Mouse (Mus musculus) midbrain, postnatal 0 days (tissue): ENCODE data around the gene Wwox. TPM values are rescaled to one million over a fixed set of nuclear protein-coding genes. Genes with fewer than 3 reads are reported as not detected.
A peak's percentile ranks its signal among the peaks of the same experiment; 100 is the strongest.

Source experiments
- ATAC-seq: fragments of 200-750 bp; cut with Nextera tagmentation; 2 replicates; pipeline ENCODE4 v1.8.0; 2017; ENCODE audit warnings: moderate number of reproducible peaks, mild to moderate bottlenecking, moderate TSS enrichment, moderate library complexity; ENCODE audit not compliant: low FRiP score
- DNase-seq: peaks from one replicate; pipeline ENCODE4 v3.0.0-alpha.2; 2015; ENCODE audit warnings: low spot score
- H3K27ac ChIP-seq: fragments of 300-500 bp; sonication (generic); 2 replicates; pipeline ENCODE4 v1.5.1; 2014; ENCODE audit warnings: low read depth, mild to moderate bottlenecking, low read length, mixed read lengths
- H3K27me3 ChIP-seq: fragments of 300-500 bp; sonication (generic); 2 replicates; pipeline ENCODE4 v1.6.1; 2014; ENCODE audit warnings: low read length, control low read depth, mixed read lengths; ENCODE audit not compliant: insufficient read depth
- H3K36me3 ChIP-seq: fragments of 300-500 bp; sonication (generic); 2 replicates; pipeline ENCODE4 v1.6.1; 2014; ENCODE audit warnings: low read length, control low read depth, mixed read lengths; ENCODE audit not compliant: insufficient read depth
- H3K4me1 ChIP-seq: fragments of 300-500 bp; sonication (generic); 2 replicates; pipeline ENCODE4 v1.6.1; 2014; ENCODE audit warnings: mild to moderate bottlenecking, control low read depth, antibody characterized with exemption, low read length, mixed read lengths; ENCODE audit not compliant: insufficient read depth
- H3K4me2 ChIP-seq: fragments of 300-500 bp; sonication (generic); 2 replicates; pipeline ENCODE4 v1.6.1; 2014; ENCODE audit warnings: low read depth, mild to moderate bottlenecking, low read length, mixed read lengths; ENCODE audit not compliant: poor library complexity, severe bottlenecking
- H3K4me3 ChIP-seq: fragments of 300-500 bp; sonication (generic); 2 replicates; pipeline ENCODE4 v1.5.1; 2014; ENCODE audit warnings: low read depth, mild to moderate bottlenecking, low read length, moderate library complexity
- H3K9ac ChIP-seq: fragments of 300-500 bp; sonication (generic); replicated peaks from 2 replicates; pipeline ENCODE4 v1.6.1; 2014; ENCODE audit warnings: mild to moderate bottlenecking, low read length, moderate library complexity, mixed read lengths; ENCODE audit not compliant: poor library complexity, severe bottlenecking
- H3K9me3 ChIP-seq: fragments of 300-500 bp; sonication (generic); 2 replicates; pipeline ENCODE4 v1.6.1; 2016; ENCODE audit warnings: low read length, control low read depth
- CTCF ChIP-seq: IDR thresholded peaks from 2 replicates; pipeline ENCODE4 v1.5.1; 2016; ENCODE audit warnings: antibody characterized with exemption, mild to moderate bottlenecking
- WGBS: fragments of 180-500 bp; shearing (Covaris S2); extraction: QIAGEN DNeasy Blood & Tissue Kit; methylation state at CpG from one replicate; pipeline ENCODE4 v1.1.7; 2014; 5-methylcytosine and 5-hydroxymethylcytosine counted together
- polyA plus RNA-seq: library from polyadenylated mRNA; unstranded; fragments of >200 nt; fragmentation: Nextera tagmentation; extraction: Ambion mirVana; gene quantifications from 2 replicates; pipeline ENCODE4 v1.2.1, GENCODE M21; 2015
- total RNA-seq: library from RNA; depleted of rRNA; stranded (reverse); fragments of >200 nt; gene quantifications from 2 replicates; pipeline ENCODE4 v1.2.3, GENCODE M21; 2014

The Wwox gene
- total and polyA plus RNA-seq, 2 experiments from 2014 or later, result 15.4 to 17.2 TPM

DNA sequence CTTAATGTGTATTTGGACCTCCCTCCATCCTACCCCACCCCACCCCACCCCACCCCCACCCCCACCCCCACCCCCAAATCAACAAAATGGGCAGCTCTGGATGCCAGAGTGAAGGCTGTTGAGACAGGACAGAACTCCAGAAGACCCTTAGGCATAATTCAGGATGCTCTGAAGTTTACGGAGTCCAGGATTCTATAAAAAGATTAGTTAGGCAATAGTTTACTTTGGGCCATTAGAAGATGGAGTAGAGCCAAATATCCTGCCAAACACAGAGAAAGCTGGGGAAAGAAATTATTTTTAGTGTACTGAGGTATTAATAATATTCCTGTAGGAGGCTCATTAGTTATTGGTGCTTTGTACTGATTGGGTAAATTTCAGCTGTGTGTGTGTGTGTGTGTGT is 523.0 kb downstream of the Wwox start:
- no peaks in the 10 kb centered on the region for H3K9me3 ChIP-seq
- no peak overlapping the region for H3K27ac ChIP-seq
- H3K36me3 ChIP-seq, result no peaks in the 10 kb centered on the region
- H3K4me3 ChIP-seq, result no peak overlapping the region
- H3K4me1 ChIP-seq, result no peaks in the 10 kb centered on the region
- 82% methylated on average over 1 of the region's 1 CpGs for WGBS
- no peak for ATAC-seq
- TF ChIP-seq CTCF, result no peak
- no peak overlapping the region for H3K4me2 ChIP-seq
- H3K27me3 ChIP-seq, result no peaks in the 10 kb centered on the region
- DNase-seq, result no peak
- H3K9ac ChIP-seq, result no peak overlapping the region

- no peaks in the 10 kb centered on the region for H3K4me1 ChIP-seq
- no peak for TF ChIP-seq CTCF
- no peak overlapping the region for H3K4me3 ChIP-seq
- H3K4me2 ChIP-seq, result no peak overlapping the region
- WGBS, result 92% methylated on average over 4 of the region's 4 CpGs
- H3K9me3 ChIP-seq, result no peaks in the 10 kb centered on the region
- no peak overlapping the region for H3K27ac ChIP-seq
- H3K27me3 ChIP-seq, result no peaks in the 10 kb centered on the region
- no peaks in the 10 kb centered on the region for H3K36me3 ChIP-seq
- no peak for DNase-seq
- ATAC-seq, result no peak
- H3K9ac ChIP-seq, result no peak overlapping the region
These were observed 523.8 kb downstream of the Wwox start for GRCm38 (mm10) chr8:114963282-114963681.

- no peaks in the 10 kb centered on the region for H3K27me3 ChIP-seq
- TF ChIP-seq CTCF, result no peak
- WGBS, result 90% methylated on average over 6 of the region's 6 CpGs
- H3K4me3 ChIP-seq, result no peak overlapping the region
- ATAC-seq, result no peak
- no peak overlapping the region for H3K4me2 ChIP-seq
- no peaks in the 10 kb centered on the region for H3K4me1 ChIP-seq
- DNase-seq, result no peak
- no peak overlapping the region for H3K9ac ChIP-seq
- no peaks in the 10 kb centered on the region for H3K9me3 ChIP-seq
- H3K27ac ChIP-seq, result no peak overlapping the region
- H3K36me3 ChIP-seq, result no peaks in the 10 kb centered on the region
These were observed 524.8 kb downstream of the Wwox start for GRCm38 (mm10) chr8:114964206-114964605.

DNA sequence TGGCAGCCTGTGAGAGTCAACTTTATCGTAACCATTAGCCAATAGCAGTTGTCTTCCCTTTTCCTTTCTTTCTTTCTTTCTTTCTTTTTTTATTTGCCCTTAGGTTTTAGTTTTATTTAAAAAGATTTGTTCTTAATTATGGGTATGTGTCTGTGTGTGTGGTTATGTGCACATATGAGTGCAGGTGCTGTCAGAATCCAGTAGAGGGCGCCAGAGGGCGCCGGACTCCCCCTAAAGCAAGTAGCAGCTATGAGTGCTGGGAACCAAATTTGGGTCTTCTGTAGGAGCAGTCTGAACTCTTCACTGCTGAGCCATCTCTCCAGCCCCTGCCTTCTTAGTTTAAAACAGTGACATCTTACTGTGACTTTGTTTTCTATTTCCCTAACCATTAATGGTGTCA is 529.4 kb downstream of the Wwox start:
- no peaks in the 10 kb centered on the region for H3K36me3 ChIP-seq

GRCm38 (mm10) chr8:114971378-114971777 is 531.9 kb downstream of the Wwox start:
- Histone ChIP-seq H3K36me3 (no peaks in the 10 kb centered on the region), H3K27ac (no peak overlapping the region), H3K4me1 (no peaks in the 10 kb centered on the region), H3K9ac (no peak overlapping the region), H3K9me3 (no peaks in the 10 kb centered on the region), H3K27me3 (no peaks in the 10 kb centered on the region), H3K4me3 (no peak overlapping the region), H3K4me2 (no peak overlapping the region)
- ATAC-seq (no peak), DNase-seq (peak; percentile 65)
- WGBS, result 47% methylated on average over 8 of the region's 8 CpGs
- TF ChIP-seq CTCF, result peak; percentile 73

More for the DNA sequence above, 529.4 kb downstream of the Wwox start:
- Histone ChIP-seq H3K9ac (no peak overlapping the region), H3K4me1 (no peaks in the 10 kb centered on the region), H3K9me3 (no peaks in the 10 kb centered on the region), H3K4me3 (no peak overlapping the region), H3K4me2 (no peak overlapping the region), H3K27ac (no peak overlapping the region), H3K27me3 (no peaks in the 10 kb centered on the region)
- WGBS, result 80% methylated on average over 4 of the region's 4 CpGs
- DNase-seq (no peak), ATAC-seq (no peak)
- TF ChIP-seq CTCF, result no peak

- no peak overlapping the region for H3K27ac ChIP-seq
- H3K9me3 ChIP-seq, result no peaks in the 10 kb centered on the region
- no peak overlapping the region for H3K9ac ChIP-seq
- H3K4me3 ChIP-seq, result no peak overlapping the region
- H3K36me3 ChIP-seq, result no peaks in the 10 kb centered on the region
- no peaks in the 10 kb centered on the region for H3K27me3 ChIP-seq
- no peaks in the 10 kb centered on the region for H3K4me1 ChIP-seq
- H3K4me2 ChIP-seq, result no peak overlapping the region
- TF ChIP-seq CTCF, result no peak
- ATAC-seq (no peak), DNase-seq (peak; percentile 11)
- WGBS, result 38% methylated on average over 12 of the region's 12 CpGs
These were observed 533.6 kb downstream of the Wwox start for GRCm38 (mm10) chr8:114973002-114973461.
